Mouse (Mus musculus) gastrocnemius, postnatal 25 days (tissue): ENCODE data around the gene Dpf1. TPM values are rescaled to one million over a fixed set of nuclear protein-coding genes. Genes with fewer than 3 reads are reported as not detected.

Experiments used
- DNase-seq: peaks from one replicate; pipeline ENCODE4 v3.0.0; 2022
- long read RNA-seq, 2 experiments: library from polyadenylated mRNA; stranded (forward); transcript quantifications; one replicate each; pipeline ENCODE4 v2.0.0; 2021
- total RNA-seq, 2 experiments: library from RNA; stranded (reverse); gene quantifications; 1 replicate in 1 of 2; 2 replicates in 1 of 2; pipeline ENCODE4 v1.2.3; 2021

Dpf1 gene
- total RNA-seq, result 1 to 10 TPM; 1.9 to 2.0 TPM
- long read RNA-seq, experiment 1, partial matches to known transcripts, result 3 of 3 reads
- long read RNA-seq, experiment 1, other reads (novel, unspliced or antisense), result 0 of 3 reads
- long read RNA-seq, experiment 2, result 0 reads

DNA sequence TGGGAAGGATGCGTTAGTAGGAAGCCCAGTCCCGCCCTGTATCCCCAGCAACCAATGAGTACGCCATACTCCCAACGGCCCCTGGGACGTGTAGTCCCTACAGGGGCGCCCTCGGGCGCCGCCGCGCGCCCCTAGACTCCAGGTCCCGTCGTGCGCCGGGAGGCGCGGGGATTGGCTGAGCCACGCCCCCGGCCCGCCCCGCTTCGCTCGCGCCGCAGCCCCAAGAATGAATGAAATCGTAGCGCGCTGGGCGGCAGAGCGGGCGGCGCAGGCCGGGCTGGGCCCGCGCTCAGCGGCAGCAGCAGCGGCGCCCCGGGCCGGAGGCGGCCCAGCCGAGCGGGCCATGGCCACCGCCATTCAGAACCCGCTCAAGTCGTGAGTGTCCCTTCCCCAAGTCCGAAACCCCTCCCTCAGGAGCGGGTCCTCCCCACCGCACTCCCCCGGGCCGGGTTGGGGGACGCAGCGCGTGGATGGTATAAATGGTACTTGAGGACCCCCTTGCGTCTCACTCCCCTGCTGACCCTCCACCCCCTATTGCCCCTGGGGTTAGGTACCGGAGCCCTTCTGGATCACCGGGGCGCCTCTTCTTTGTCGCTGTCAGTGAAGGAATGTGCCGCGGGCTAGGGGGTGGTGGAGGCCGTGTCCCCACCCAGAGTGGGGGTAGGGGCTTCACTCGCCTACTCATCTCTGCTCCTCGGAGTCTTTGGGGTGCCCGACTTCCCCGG, at the start of gene Dpf1:
Dpf1 (plus strand) TSS at position 214 of the 725 bp plus-strand sequence.
- DNase-seq, result peak; percentile 83

DNA sequence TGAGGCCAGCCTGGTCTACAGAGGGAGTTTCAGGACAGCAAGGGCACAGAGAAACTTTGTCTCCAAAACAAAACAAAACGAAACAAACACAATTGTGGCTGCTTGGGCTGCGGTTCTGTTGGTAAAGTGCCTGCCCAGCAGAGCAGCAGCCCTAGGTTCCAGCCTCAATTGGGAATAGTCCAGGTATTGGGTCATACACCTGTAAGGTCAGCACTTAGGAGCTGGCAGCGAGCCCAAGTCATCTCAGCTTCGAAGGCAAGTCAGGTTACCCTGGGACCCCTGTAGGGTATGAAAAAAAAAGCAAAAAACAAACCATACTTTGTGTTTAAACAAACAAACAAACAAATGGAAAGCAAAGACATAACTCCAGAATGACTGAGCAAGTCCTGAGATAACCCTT, 47.9 kb upstream of the Dpf1 start:
- no peak for DNase-seq

DNA sequence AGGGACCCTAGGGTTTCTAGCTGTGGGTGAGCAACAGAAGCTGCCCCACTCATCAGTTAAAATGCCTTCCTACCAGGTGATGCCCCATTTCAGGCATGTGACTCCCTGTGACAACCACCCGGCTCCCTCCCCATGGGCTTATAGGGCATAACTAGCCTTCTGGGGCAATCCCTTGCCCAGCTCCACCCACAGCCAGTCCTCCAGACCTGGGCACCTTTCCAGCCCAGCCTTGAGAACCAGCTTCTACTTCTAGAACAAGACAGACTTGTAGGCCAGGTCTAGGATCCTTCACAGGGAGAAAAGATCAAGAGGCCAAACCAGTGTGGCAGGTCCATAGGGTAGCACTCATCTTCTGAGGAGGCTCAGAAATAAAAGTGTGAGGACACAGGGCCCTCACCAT, 46.4 kb upstream of the Dpf1 start:
- no peak for DNase-seq

DNA sequence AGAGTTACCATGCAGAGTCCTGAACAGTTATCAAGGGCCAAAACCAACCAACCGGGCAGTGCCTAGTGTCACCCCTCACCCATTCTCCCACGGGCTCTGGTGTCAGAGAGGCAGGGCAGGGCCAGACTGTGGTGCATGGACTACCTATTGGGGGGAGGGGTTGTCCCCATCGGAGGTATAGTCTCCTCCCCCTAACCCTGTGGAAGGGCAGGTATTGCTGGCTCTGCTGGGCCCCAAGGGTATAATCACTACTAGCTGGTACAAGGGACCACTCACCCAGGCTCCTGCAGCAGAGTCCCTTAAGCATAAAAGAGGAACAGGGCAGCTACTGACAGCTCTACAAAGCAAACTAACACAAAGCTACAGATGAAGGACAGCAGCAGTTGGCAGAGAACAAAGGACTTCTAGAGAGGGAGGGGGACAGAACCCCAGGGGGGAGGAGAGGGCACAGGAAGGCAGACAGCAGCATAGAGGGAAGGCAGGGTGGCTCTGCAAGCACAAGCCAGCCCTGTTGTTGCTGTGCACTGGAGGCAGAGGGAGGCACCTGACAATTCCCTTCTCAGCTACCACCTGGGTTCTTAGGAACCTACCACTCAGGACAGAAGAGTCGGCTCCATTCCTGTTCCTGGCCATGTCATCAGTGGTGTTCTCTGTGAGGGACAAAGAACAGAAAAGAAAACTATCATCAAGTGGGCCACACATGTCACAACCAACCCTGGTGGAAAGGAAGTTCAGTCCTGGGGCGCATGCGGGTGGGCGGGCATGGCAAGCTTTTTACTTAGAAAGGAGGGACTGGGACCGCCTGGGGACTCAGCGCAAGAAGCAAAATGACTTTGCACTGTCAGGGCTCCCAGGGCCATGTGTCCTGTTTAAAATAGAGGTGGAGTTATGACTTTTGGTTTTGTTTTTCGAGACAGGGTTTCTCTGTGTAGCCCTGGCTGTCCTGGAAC, 43.7 kb upstream of the Dpf1 start:
- DNase-seq, result no peak

DNA sequence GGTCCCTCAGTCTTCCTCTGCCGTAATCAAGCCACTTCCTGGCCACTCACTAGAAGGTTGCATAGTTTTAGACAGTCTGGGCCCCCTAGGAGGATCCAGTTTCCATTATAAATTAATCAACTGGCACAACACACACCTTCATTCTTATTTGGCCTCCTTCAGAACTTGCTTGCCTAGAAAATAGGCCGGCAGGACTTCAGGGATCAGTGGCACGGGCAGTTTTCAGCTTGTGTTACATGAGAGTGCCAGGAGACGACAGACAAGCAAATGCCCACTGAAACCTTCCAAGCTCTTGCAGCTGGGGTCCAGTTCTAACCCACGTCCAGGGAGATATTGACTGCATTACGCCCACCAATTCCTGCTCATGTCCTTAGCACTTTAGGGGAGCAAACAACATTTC, 41.6 kb upstream of the Dpf1 start:
- no peak for DNase-seq

DNA sequence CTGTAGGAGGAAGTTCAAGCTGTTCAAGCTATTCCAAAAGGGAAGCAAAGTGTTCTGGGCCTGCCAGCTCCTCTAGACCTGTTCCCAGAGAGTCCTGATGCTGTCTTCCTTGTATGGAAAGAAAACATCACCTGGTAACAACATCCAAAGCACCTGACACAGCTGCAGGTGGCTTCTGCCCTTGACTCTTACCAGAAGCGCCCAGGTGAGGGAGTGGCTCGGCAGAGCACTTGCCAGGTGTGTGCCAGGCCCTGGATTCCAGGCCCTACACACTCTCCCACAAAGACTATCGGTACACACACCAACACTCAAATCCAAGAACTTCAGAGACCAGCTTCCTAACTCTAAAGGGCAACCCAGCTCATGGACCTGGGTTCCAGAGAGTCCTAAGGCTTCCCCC, 39.9 kb upstream of the Dpf1 start:
- no peak for DNase-seq

DNA sequence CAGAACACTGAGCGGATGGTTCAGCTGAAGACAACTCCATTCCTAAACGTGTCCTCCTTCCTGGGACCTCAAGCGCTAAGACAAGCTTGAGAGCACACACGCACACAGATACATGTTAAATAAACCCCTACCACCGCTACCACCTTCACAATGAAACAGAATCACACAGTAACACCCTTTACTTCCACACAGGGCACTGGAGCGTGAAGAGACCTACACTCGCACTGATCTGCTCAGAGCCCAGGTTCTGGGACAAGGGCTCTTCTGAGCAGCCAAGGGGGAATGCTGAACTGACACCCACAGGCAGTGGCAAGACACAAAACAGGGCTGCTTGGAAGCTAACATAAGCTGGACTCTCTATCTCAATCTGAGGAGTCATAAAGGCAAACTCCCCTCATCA, 38.1 kb upstream of the Dpf1 start:
- DNase-seq, result no peak

DNA sequence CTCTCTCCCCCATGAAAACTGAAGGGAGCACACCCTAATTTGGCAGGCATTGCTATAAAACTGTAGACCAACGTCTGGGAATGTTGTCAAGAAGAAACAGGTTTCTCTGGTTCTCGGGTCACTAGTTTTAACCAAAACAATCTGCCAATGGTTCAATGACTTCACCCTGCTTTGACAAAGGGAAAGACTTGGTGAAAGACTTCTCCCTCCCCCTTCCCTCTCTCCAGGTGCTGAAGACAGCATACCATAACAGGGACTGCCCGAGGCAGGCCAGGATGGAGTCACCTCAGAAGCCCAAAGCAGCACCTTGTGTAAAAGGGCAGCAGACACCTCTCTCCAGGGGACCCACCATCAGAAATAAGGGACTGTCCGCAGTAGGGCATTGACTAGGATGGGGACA, 36.8 kb upstream of the Dpf1 start:
- DNase-seq, result no peak

DNA sequence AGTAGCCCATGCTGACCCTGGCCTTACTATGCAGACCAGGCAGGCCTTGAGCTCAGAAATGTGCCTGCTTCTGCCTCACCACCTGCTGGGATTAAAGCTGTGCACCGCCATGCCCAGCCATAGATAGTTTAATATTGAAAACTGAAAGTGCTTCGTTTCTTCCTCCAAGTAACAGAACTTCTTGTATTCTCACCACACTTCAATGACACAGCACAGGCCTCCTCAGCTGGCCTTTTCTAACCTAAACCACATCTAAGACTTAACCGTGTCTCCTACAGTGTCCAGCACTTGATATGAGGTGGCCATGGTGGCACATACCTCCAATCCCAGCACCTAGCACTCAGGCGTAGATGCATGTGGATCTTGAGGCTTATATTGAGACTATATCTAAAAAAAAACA, 33.3 kb upstream of the Dpf1 start:
- DNase-seq, result no peak

DNA sequence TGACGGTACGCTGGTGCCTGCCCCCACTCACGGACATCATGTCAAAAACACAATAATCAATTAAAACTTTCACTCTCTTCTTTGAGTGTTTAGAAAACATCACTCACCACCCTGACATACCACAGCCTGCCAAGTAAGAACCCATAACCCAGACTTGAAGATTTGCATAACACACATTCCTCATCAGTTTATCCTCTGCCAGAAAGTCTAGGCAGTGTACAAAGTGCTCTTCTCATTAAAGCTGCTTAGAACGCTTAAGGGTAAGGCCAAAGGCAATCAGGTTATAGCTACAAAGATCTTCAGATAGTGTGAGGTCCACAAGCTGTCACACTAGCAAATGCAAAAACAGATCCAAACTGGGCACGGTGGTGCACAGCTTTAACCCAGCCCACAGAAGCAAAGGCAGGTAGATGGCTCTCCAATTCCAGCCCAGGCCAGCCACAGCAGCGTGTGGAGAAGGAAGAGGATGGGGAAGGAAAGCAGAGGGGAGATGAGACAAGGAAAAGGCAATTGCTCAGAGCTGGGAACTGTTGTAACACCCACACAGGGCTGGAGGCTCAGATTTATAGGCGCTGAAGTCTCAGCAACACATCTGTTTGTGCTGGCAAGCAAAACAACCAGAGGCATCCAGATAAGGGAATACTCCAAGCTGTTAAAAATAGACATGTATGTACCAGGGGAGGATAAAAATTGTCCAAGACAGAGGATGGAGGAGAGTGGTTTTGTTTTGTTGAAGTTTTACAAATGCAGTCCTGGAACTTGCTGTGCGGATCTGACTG, 31.9 kb upstream of the Dpf1 start:
- no peak for DNase-seq

DNA sequence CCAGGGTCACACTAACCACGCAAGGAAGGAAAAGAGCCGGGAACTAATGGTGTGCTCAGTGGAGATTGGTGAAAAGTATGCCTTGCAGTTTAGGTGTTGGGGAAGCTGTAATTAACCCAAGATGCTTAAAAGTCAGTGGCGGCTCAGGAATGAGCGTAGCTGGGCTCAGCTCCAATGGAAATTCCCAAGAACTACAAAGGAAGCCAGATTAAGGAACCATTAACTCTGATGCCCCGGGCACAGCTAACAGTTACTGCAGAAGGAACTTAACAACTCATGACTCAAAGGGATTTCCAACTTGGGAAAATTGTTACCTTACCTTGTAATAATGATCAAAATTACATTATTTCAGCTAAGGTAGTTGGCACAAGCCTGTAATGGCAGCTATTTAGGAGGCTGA, 27.0 kb upstream of the Dpf1 start:
- DNase-seq, result no peak

DNA sequence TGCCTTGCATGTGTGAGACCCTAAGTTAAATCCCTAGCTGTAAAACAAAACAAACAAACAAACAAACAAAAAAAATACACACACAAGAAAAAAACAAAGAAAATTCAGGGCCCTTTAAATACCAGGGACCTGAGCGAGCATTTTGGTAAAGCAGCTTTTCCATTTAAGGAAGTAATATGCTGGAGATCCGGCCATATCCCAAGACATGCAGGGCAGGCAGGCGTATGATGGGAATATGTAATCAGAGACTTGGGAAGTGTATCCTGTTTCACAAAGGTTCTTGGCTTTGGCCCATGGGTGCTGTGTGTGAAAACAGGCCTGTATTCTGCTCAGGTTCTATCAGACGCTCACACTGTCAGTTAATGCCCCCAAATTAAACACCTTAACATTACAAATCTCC, 26.2 kb upstream of the Dpf1 start:
- DNase-seq, result no peak

DNA sequence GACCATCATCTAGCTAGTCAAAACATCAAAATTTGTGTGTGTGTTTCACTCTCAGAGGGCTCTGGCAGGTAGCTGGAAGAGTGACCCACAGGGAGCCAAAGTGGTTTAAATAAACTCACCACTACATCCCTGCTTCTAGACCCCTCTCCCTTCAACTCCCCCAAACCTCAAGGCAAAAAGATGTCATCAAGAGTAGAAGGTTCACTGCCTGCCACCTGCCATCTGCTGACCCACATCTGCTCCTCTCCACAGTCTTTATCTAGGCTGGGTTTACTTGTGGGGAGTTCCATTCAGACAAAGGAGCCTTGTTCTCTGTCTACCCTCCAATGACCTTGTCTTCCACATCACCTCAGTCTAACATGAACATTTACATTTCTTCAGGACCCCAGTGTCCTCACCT, 24.5 kb upstream of the Dpf1 start:
- no peak for DNase-seq

DNA sequence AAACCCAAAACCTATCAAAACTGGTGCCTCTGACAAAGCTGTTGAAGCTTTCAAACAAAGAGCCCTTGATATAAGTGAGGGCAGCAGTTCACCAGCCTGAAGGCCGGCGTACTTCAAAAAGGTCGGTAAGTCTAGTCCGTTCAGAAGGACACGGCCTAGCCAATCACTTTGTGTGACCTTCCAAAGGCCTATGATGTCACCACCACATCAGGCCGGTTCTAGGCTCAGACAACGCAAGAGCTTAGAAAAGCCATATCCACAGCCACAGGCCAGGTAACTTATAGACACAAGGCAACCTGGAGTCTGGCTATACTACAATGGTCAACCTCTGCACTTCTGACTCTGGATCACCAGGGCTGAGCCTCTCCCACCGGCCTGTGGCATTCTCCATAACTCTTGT, 23.8 kb upstream of the Dpf1 start:
- no peak for DNase-seq

DNA sequence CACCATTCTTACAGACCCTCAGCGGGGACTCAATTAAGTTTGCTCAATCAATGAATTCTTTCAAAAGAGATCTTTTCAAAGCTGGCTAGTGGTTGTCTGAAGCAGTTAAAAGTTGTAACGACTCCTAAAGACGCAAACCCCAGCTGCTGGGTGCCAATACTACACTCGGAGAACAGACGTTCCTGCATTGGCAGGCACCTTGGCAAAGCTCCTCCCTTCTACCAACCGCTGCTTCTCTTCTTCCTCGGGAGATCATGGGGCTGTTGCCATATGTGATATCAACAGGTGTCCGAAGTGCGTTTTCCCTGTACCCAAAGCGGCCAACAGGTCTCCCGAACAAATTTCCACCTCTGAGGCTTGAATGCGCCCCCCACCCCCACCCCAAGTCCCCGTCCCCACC, 22.9 kb upstream of the Dpf1 start:
- DNase-seq, result no peak

DNA sequence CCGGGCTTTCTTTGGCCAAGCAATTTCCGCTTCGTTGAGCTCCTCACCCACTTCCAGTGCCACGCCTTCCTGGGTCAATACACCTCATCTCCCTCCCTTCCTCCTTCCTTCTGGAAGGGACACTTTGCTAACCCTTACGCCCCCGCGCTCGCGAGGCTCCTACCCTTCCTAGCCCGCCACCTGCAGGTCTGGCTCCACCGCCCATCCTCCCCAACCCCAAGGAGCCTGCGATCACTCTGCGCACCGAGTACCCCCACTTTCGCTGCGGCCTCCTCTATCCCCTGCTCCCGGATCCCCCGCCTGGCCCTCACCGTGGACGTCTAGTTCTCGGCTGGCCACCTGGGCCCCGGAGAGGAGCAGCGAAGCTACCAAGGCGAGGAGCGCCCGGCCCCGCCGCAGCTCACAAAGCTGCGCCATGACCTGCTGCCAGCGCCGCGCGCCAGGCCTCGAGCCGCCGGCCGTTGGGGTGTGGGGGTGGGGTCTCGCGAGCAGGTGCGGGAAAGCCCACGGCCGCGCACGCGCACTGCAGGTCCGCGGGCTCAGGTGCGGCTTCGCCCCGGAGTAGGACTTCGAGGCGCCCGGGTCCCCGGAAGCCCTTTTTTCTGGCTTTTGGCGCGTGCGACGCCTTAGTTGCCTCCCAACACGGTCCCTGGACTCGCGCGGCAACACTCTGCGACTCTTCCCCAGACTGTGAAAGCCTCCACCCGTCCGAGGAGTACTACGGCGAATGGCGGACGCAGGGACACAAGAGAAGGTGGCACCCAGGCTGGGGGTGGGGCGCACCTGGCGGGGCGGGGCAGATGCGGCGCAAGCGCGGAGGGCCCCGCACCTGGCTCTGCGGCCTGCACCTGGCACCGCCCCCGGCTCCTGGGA, 22.3 kb upstream of the Dpf1 start, which contains the start of gene Spint2:
Spint2 (minus strand) TSS at position 712 of the 873 bp plus-strand sequence.
- peak; percentile 24 for DNase-seq

DNA sequence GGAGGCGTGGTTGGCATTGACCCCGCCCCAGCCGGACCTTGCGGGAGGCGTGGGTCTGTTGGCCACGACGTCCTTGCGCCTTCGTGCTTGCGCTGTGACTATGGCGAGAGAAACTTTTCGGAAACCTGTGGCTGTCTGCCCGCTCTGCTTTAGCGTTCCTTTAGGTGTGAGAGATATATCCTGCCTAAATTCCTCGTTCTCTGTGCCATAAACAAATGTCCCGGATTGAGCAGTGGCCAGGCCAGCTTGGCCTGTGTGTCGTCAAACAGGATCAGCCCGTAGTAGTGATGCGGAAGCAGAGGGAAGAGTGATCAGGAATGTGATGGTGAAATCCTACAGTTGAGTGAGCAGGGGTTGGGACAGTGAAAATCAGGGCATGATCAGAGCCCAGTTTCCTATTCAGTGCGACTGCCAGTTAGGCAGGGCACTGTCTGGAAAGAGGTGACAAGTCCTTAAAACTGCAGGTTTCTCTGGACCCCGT, 21.6 kb upstream of the Dpf1 start:
- DNase-seq, result peak; percentile 36

DNA sequence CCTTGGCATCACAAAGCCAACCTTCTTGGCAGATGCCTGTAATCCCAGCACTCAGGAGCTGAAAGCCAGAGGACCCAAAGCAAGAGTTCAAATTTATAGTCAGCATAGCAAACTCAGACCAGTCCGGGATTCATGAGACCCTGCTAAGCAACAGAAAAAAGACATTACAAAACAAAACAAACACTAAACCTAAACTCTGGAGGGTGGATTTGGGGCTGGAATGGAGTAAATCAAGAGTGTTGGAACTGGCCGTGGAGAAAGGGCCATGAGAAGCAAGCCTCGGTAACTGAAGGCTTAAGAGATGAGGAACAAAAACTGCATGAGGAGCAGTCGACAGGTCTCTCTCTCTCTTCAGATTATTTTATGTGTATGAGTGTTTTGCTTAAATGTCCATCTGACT, 19.9 kb upstream of the Dpf1 start:
- no peak for DNase-seq

DNA sequence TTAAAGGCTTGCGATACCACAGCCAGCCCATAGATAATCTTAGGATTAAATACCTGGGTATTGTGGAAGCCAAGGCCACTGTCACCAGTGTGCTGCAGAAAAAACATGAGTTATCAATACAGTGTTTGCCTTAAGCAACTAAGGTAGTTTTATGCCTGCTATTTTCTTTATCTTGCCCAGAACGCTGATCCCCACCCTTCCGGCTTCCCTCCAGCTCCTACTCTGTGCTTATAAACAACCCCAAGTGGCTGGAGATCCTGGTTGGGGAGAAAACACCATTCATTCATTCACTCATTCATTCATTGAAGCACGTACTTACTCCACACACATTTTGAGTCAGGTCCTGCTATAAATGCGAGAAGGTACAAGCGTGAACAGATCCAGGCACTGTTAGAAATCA, 19.2 kb upstream of the Dpf1 start:
- no peak for DNase-seq

DNA sequence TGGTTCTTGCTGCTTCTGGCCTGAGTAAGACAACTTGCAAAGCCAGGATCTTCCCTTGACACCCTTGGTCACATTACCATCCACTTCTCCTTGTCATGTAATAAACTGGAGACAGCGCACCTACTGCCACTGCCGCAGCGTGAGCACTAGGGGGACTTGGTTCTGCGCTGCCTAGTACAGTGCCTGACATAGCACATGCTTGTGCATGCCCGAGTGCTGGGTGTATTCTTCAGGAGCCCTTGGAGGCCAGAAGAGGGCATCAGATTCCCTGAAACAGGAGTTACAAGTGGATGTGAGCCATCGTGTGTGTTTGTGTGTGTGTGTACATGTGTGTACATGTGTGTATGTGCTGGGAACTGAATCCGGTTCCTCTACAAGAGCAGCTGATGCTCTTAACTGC, 16.3 kb upstream of the Dpf1 start:
- DNase-seq, result no peak

DNA sequence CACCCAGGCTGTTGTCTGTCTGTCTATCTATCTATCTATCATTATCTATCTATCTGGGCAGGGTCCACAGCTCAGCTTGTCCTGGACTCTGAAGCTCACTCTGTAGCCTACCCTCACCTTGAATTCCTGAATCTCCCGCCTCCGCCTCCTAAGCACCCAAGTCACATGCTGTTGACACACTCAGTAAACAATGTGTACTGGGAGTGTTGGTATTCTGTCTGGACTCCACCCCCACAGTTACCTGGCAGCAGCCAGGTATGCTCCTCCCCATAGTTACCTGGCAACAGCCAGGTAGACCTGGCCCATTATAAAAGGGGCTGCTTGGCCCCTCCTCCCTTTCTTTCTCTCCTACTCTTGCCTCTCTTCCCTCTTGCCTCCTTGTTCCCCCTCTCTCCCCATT, 15.7 kb upstream of the Dpf1 start:
- no peak for DNase-seq
